Mouse (Mus musculus) CD4-positive, CD25-positive, alpha-beta regulatory T cell, adult 2 months (primary cell): ENCODE measurements around the gene Olfr1094.

Experiments
- DNase-seq: peaks from one replicate; pipeline ENCODE4 v3.0.0-alpha.2; 2012; ENCODE audit warnings: low read depth, low spot score

Olfr1094 gene

DNA sequence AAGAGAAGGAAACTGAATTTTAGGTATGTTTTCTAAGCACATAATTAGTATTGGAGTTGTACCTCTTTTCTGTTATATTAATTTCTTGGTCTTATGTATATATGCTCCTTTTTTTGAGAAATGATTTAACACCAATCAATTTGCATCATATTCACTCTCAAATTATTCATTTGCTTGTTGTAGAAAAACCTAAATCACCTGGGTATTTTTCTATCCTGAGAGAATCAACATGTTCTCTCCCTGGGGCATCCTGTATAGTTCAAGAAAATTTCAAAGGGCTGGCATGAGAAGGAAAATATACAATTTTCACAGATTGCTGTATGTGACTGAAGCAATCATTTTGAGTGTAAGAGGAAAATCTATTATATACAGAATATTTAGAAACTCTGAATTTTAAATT is at the start of gene Olfr1094:
Olfr1094 (plus strand) TSS at position 301 of the 400 bp plus-strand sequence.
- DNase-seq = no peak

DNA sequence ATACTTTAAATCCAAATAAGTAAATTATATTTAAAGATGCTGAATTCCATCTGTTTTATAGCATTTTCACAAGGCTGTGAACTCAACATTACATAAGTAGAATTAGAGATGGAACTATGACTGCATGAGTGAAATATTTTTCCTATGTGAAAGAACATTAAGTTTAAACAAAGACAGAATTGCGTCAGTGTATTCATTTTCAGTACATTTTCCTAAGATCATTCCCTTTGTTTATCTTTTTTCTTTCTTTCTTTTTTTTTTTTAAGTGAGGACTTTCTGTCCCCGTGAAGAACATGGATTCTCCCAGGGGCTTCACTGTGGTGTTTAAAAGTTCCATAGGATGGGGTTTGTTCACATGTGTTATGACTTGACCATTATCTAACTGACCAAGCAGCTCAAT is 42.3 kb upstream of the Olfr1094 start, which contains the start of gene Olfr1093:
Olfr1093 (plus strand) TSS at position 301 of the 400 bp plus-strand sequence.
- no peak for DNase-seq

DNA sequence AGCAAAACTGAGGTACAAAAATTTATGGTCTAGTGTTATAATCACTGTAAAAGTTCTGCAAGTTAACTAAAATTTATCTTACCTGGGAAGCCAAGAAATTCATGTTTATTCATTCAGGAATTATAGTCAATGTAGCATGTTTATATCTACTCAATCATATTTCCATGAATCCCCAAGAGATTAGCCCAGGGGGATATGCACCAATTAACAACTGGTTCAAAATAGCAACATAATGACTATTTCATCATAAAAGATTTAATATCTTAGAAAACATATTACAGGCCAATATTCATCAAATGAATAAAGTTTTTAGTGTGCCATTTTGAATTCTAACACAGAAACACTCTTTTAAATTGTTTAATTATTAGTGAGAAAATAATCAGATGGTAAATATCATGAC is 14.5 kb upstream of the Olfr1094 start, which contains the start of gene Olfr141:
Olfr141 (minus strand) TSS at position 101 of the 400 bp plus-strand sequence.
- no peak for DNase-seq

- DNase-seq = no peak
Observed at GRCm38 (mm10) chr2:86851596-86851995, 27.1 kb downstream of the Olfr1094 start, which contains the start of gene Olfr1095. Gene Olfr1095, minus strand, starts transcription at chr2:86851696.

GRCm38 (mm10) chr2:86874702-86875101 is 50.2 kb downstream of the Olfr1094 start, which contains the start of gene Gm13723:
Gene Gm13723, minus strand, starts transcription at chr2:86874802.
- DNase-seq = no peak
